Mouse (Mus musculus) CD4-positive, CD25-positive, alpha-beta regulatory T cell, adult 2 months (primary cell): Measurements from ENCODE around the gene Grid1.

ENCODE experiments used
- DNase-seq: peaks from one replicate; pipeline ENCODE4 v3.0.0-alpha.2; 2012; ENCODE audit warnings: low read depth, low spot score

Gene Grid1

GRCm38 (mm10) chr14:35198447-35198846, 378.5 kb downstream of the Grid1 start:
- DNase-seq, result no peak

- no peak for DNase-seq
Observed at GRCm38 (mm10) chr14:35198899-35199298, 379.0 kb downstream of the Grid1 start.

GRCm38 (mm10) chr14:35209444-35209843, 389.5 kb downstream of the Grid1 start:
- no peak for DNase-seq

GRCm38 (mm10) chr14:35219021-35219420, 399.1 kb downstream of the Grid1 start:
- DNase-seq, result no peak

GRCm38 (mm10) chr14:35222196-35222595, 402.3 kb downstream of the Grid1 start:
- DNase-seq, result no peak

GRCm38 (mm10) chr14:35227581-35227980, 407.7 kb downstream of the Grid1 start:
- no peak for DNase-seq

GRCm38 (mm10) chr14:35231384-35231783, 411.5 kb downstream of the Grid1 start:
- no peak for DNase-seq

GRCm38 (mm10) chr14:35242882-35243281, 423.0 kb downstream of the Grid1 start:
- no peak for DNase-seq

- DNase-seq, result no peak
Observed at GRCm38 (mm10) chr14:35244776-35245548, 425.1 kb downstream of the Grid1 start.

GRCm38 (mm10) chr14:35250412-35250811, 430.5 kb downstream of the Grid1 start:
- DNase-seq, result no peak

GRCm38 (mm10) chr14:35254477-35254876, 434.6 kb downstream of the Grid1 start:
- DNase-seq, result no peak

GRCm38 (mm10) chr14:35270260-35270659, 450.4 kb downstream of the Grid1 start:
- no peak for DNase-seq

- DNase-seq, result no peak
Observed at GRCm38 (mm10) chr14:35309201-35309600, 489.3 kb downstream of the Grid1 start.

GRCm38 (mm10) chr14:35313380-35314299, 493.7 kb downstream of the Grid1 start:
- no peak for DNase-seq

GRCm38 (mm10) chr14:35326306-35326705, 506.4 kb downstream of the Grid1 start:
- DNase-seq, result no peak

GRCm38 (mm10) chr14:35336561-35336960, 516.7 kb downstream of the Grid1 start:
- DNase-seq, result no peak

GRCm38 (mm10) chr14:35356011-35356410, 536.1 kb downstream of the Grid1 start:
- no peak for DNase-seq

GRCm38 (mm10) chr14:35356480-35357085, 536.7 kb downstream of the Grid1 start:
- no peak for DNase-seq

GRCm38 (mm10) chr14:35358136-35358821, 538.4 kb downstream of the Grid1 start:
- DNase-seq, result no peak

GRCm38 (mm10) chr14:35365177-35365944, 545.5 kb downstream of the Grid1 start:
- no peak for DNase-seq

GRCm38 (mm10) chr14:35374374-35374773, 554.5 kb downstream of the Grid1 start:
- DNase-seq, result no peak
